Mouse (Mus musculus) cerebellum, adult 2 months (tissue): ENCODE results near the gene Apopt1.

Experiments
- CTCF ChIP-seq: fragments of 200-500 bp; IDR thresholded peaks from 2 replicates; pipeline ENCODE4 v1.5.1; 2011; ENCODE audit warnings: low read depth, mild to moderate bottlenecking, control low read depth, low read length, moderate library complexity, borderline replicate concordance; ENCODE audit not compliant: insufficient read depth
- POLR2A ChIP-seq: fragments of 200-500 bp; IDR thresholded peaks from 2 replicates; pipeline ENCODE4 v1.6.1; 2011; ENCODE audit warnings: low read length, control low read depth, borderline replicate concordance; ENCODE audit not compliant: insufficient read depth

- TF ChIP-seq CTCF, result no peak
- no peak for TF ChIP-seq POLR2A
These were observed 49.7 kb downstream of the Apopt1 start for GRCm38 (mm10) chr12:111762620-111763280.
